ENCODE assay signal across 25 mouse cellular contexts in the genomic region with DNA sequence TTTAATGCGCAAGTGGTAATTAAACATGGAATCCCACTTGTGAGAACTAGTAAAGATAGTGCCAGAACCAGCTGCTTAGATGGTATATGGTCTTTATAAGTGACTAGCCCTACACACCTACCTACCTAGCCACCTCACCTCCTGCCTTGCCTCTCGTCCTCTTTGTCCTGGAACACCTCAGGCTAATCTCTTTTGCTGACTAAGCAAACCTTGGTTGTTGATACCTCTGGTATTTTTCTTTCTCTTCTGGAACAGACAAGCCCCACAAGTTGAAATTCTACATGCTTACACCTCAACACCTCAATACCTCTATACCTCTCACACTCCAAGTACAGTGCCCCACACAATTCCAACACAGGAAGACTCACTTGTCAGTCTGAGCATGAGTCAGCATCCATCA. TPM values are rescaled to one million over a fixed set of nuclear protein-coding genes. Genes with fewer than 3 reads are reported as not detected.
"Had no signal": no experiment of that assay in that cellular context is flagged by ENCODE, and none has a peak within 500 bp of the region (broad histone marks: within the 10 kb centered on the region; RNA-seq: fewer than 3 reads in every experiment).

No protein-coding gene starts in this region.

- H3K27me3 ChIP-seq: neural tube, embryonic 12.5 days; neural tube, embryonic 13.5 days; neural tube, embryonic 15.5 days; stomach, embryonic 15.5 days had no signal

- H3K9me3 ChIP-seq: neural tube, embryonic 12.5 days; stomach, embryonic 15.5 days had no signal

- H3K9ac ChIP-seq: neural tube, embryonic 12.5 days; neural tube, embryonic 13.5 days; neural tube, embryonic 15.5 days; stomach, embryonic 15.5 days had no signal

- H3K36me3 ChIP-seq: neural tube, embryonic 12.5 days; neural tube, embryonic 13.5 days; neural tube, embryonic 15.5 days; stomach, embryonic 15.5 days had no signal

- H3K4me1 ChIP-seq: neural tube, embryonic 12.5 days; neural tube, embryonic 13.5 days; neural tube, embryonic 15.5 days; stomach, embryonic 15.5 days had no signal

- DNase-seq: retina, postnatal 1 day; right cerebral cortex, adult 18-20 months; right cerebral cortex, postnatal 14 days; right cerebral cortex, postnatal 25 days; right cerebral cortex, postnatal 4 days; spleen, adult 18-20 months; thymus, adult 18-20 months; thymus, adult 2 months; thymus, postnatal 14 days; thymus, postnatal 25 days; thymus, postnatal 36 days; thymus, postnatal 4 days had no signal

- H3K27ac ChIP-seq: neural tube, embryonic 12.5 days; neural tube, embryonic 13.5 days; neural tube, embryonic 15.5 days; stomach, embryonic 15.5 days; stomach, postnatal 0 days had no signal

- H3K4me2 ChIP-seq: neural tube, embryonic 12.5 days; neural tube, embryonic 13.5 days; neural tube, embryonic 15.5 days; stomach, embryonic 15.5 days had no signal

- H3K4me3 ChIP-seq: neural tube, embryonic 12.5 days; neural tube, embryonic 13.5 days; neural tube, embryonic 15.5 days; stomach, embryonic 15.5 days had no signal

RNA-seq across cellular contexts. Expression of a gene that starts 0.5 kb away (rescaled TPM):
- total RNA-seq: neutrophil, adult 5-6 weeks had no signal
- polyA plus RNA-seq: neural tube, embryonic 12.5 days; neural tube, embryonic 13.5 days; neural tube, embryonic 14.5 days; neural tube, embryonic 15.5 days; small intestine, adult 2 months; spleen, adult 2 months; stomach, embryonic 14.5 days; stomach, embryonic 15.5 days; stomach, embryonic 16.5 days; stomach, postnatal 0 days; thymus, postnatal 0 days; urinary bladder, adult 2 months had no signal
